ENCODE assay signal across 12 mouse cellular contexts in genomic region chr2:72148647-72149046, GRCm38 (mm10).
DNase-seq lines count a peak whose midpoint lies in the region; ATAC-seq lines count a peak whose summit lies in the region.
"Had no signal": no experiment of that assay in that cellular context is flagged by ENCODE, and none has a peak within 500 bp of the region (broad histone marks: within the 10 kb centered on the region; RNA-seq: fewer than 3 reads in every experiment).

No protein-coding gene starts in this region.

- no peak for ATAC-seq in kidney, embryonic 15.5 days (replicated peaks; ENCODE audit: low FRiP score)
- no peak for ATAC-seq in forebrain, embryonic 16.5 days
- ATAC-seq: midbrain, embryonic 15.5 days had no signal

- H3K27ac ChIP-seq in kidney, embryonic 15.5 days: no peak overlapping the region
- no peak overlapping the region for H3K27ac ChIP-seq in forebrain, embryonic 16.5 days (ENCODE audit: low read length)
- H3K27ac ChIP-seq: limb, embryonic 10.5 days; liver, embryonic 15.5 days; midbrain, embryonic 15.5 days; neural tube, embryonic 13.5 days had no signal

- H3K9ac ChIP-seq in kidney, embryonic 15.5 days: no peak overlapping the region
- no peak overlapping the region for H3K9ac ChIP-seq in forebrain, embryonic 16.5 days (replicated peaks; ENCODE audit: low read depth, low read length)
- H3K9ac ChIP-seq: liver, embryonic 15.5 days; midbrain, embryonic 15.5 days; neural tube, embryonic 13.5 days had no signal

- DNase-seq in adrenal gland, postnatal 14 days: peak; percentile 29
- no peak for DNase-seq in adrenal gland, postnatal 25 days
- peak; percentile 40 for DNase-seq in kidney, adult 9 months
- DNase-seq in ZHBTc4 (ENCODE audit: low read depth, low spot score): peak; percentile 18
- DNase-seq in heart, postnatal 4 days: peak; percentile 19
- DNase-seq in right cerebral cortex, postnatal 14 days: no peak

- H3K4me1 ChIP-seq in kidney, embryonic 15.5 days: peaks cover 17% of the 10 kb centered on the region
- H3K4me1 ChIP-seq in forebrain, embryonic 16.5 days (replicated peaks; ENCODE audit: control insufficient read depth, insufficient read depth, low read length): peaks cover 5% of the 10 kb centered on the region; the same call in 1 of the 2 replicates

- H3K36me3 ChIP-seq in kidney, embryonic 15.5 days: no peaks in the 10 kb centered on the region
- no peaks in the 10 kb centered on the region for H3K36me3 ChIP-seq in forebrain, embryonic 16.5 days (ENCODE audit: control insufficient read depth, insufficient read depth)
- H3K36me3 ChIP-seq: limb, embryonic 10.5 days; liver, embryonic 15.5 days; midbrain, embryonic 15.5 days; neural tube, embryonic 13.5 days had no signal

- 31% methylated on average over 4 of the region's 4 CpGs for WGBS in kidney, embryonic 15.5 days
- 82% methylated on average over 4 of the region's 4 CpGs for WGBS in forebrain, embryonic 16.5 days

- no peaks in the 10 kb centered on the region for H3K9me3 ChIP-seq in kidney, embryonic 15.5 days (replicated peaks)
- no peaks in the 10 kb centered on the region for H3K9me3 ChIP-seq in forebrain, embryonic 16.5 days (ENCODE audit: control insufficient read depth, low read length)
- H3K9me3 ChIP-seq: limb, embryonic 10.5 days; liver, embryonic 15.5 days; midbrain, embryonic 15.5 days; neural tube, embryonic 13.5 days had no signal

- H3K4me3 ChIP-seq in kidney, embryonic 15.5 days (replicated peaks): no peak overlapping the region
- no peak overlapping the region for H3K4me3 ChIP-seq in forebrain, embryonic 16.5 days (replicated peaks; ENCODE audit: low read length)
- H3K4me3 ChIP-seq: limb, embryonic 10.5 days; liver, embryonic 15.5 days; midbrain, embryonic 15.5 days; neural tube, embryonic 13.5 days had no signal

- no peaks in the 10 kb centered on the region for H3K27me3 ChIP-seq in kidney, embryonic 15.5 days
- H3K27me3 ChIP-seq in forebrain, embryonic 16.5 days (replicated peaks; ENCODE audit: control insufficient read depth, insufficient read depth, low read length): no peaks in the 10 kb centered on the region
- H3K27me3 ChIP-seq: liver, embryonic 15.5 days; midbrain, embryonic 15.5 days; neural tube, embryonic 13.5 days had no signal

- no peak overlapping the region for H3K4me2 ChIP-seq in kidney, embryonic 15.5 days
- H3K4me2 ChIP-seq in forebrain, embryonic 16.5 days (ENCODE audit: low read length): no peak overlapping the region
- H3K4me2 ChIP-seq: liver, embryonic 15.5 days; midbrain, embryonic 15.5 days; neural tube, embryonic 13.5 days had no signal

Comparison
In these comparisons a context has a peak if more than half of its experiments do, and no peak if none do; other contexts are left out.
1. DNase-seq: peak in adrenal gland, postnatal 14 days (single experiment), kidney, adult 9 months (single experiment), ZHBTc4 (single experiment) and heart, postnatal 4 days (single experiment); none in adrenal gland, postnatal 25 days (single experiment) and right cerebral cortex, postnatal 14 days (single experiment).